Mouse (Mus musculus) testis, postnatal 10 days (tissue): Measurements from ENCODE around the gene Lbhd1.
"Not testable (repeated sequence)": the region's sequence is repeated elsewhere in the genome, so short reads cannot be mapped to it uniquely, and the experiment has no call there.

Source experiments
- DNase-seq: peaks from one replicate; pipeline ENCODE4 v3.0.0; 2021; ENCODE audit warnings: low spot score

Lbhd1 gene

DNA sequence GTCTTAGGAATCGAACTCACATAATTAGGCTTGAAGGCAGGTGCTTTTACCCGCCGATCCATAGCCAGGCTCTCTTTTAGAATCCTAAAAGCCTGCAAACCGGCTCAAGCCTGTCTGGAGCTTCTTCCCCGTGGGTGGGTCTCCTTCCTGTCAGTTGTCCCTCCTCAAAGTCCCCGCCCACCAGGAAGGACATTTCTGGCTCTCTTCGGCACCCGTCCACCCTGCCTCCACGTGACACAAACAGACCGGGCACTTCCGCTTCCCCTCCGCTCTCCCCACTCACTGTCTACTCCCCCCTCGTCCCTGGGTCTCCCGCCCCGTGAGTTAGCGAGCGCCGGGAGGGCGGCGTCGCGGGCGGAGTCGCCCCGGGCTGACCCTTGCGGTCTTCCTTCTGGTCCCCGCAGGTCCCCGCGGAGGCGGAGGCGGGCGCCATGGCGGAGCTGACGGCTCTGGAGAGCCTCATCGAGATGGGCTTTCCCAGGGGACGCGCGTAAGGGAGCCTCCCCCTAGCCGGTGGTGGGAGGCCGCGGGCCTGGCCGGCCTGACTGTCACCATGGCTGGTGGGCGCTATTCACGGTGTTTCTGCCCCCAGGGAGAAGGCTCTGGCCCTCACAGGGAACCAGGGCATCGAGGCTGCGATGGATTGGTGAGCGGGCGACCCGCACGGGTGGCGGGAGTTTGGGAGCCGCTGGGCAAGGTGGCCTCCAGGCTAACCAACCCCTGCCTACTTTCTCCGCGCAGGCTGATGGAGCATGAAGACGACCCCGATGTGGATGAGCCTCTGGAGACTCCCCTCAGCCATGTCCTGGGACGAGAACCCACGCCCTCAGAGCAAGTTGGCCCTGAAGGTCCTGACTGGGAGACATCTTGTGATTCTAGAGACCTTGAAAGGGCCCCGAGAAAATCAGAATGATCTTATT lies 12.0 kb upstream of the Lbhd1 start, which contains the start of gene Ubxn1:
Gene Ubxn1, plus strand, starts transcription at position 230 of the 920 bp plus-strand sequence.
- DNase-seq, result peak; percentile 94

- DNase-seq, result no peak
Measured at GRCm38 (mm10) chr19:8872266-8872840, 11.2 kb upstream of the Lbhd1 start.

DNA sequence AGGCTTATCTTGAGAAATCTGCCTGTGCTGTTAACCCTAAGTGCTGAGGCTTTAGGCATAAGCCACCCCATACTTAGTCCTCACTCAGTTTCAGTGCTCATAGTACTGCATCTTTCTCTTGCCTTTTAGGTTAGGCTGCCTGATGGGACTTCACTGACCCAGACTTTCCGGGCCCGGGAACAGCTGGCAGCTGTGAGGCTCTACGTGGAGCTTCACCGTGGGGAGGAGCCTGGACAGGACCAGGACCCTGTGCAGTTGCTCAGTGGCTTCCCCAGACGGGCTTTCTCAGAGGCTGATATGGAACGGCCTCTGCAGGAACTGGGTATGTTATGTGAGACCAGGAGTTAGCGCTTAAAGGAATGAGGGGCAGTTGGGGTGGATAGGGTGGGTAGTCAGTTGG lies 8.5 kb upstream of the Lbhd1 start:
- DNase-seq, result no peak

GRCm38 (mm10) chr19:8880311-8881033 lies 3.1 kb upstream of the Lbhd1 start, which contains the start of gene Uqcc3:
Gene Uqcc3 (minus strand): TSS chr19:8880923.
- peak; percentile 91 for DNase-seq

GRCm38 (mm10) chr19:8881034-8881392 lies 2.5 kb upstream of the Lbhd1 start:
- no peak for DNase-seq

- no peak for DNase-seq
Measured at GRCm38 (mm10) chr19:8886916-8887584, 3.5 kb downstream of the Lbhd1 start.

- no peak for DNase-seq
Measured at GRCm38 (mm10) chr19:8887585-8888463, 4.3 kb downstream of the Lbhd1 start.

- DNase-seq, result peak; percentile 95
Measured at GRCm38 (mm10) chr19:8888511-8889385, 5.2 kb downstream of the Lbhd1 start, which contains the start of the genes 1810009A15Rik and Gm49416. Gene 1810009A15Rik (plus strand): TSS chr19:8888853. Gene Gm49416 (plus strand): TSS chr19:8888926.

GRCm38 (mm10) chr19:8892829-8893766 lies 9.6 kb downstream of the Lbhd1 start, which contains the start of gene Ints5:
Gene Ints5 (plus strand): TSS chr19:8893005.
- DNase-seq, result peak; percentile 86

DNA sequence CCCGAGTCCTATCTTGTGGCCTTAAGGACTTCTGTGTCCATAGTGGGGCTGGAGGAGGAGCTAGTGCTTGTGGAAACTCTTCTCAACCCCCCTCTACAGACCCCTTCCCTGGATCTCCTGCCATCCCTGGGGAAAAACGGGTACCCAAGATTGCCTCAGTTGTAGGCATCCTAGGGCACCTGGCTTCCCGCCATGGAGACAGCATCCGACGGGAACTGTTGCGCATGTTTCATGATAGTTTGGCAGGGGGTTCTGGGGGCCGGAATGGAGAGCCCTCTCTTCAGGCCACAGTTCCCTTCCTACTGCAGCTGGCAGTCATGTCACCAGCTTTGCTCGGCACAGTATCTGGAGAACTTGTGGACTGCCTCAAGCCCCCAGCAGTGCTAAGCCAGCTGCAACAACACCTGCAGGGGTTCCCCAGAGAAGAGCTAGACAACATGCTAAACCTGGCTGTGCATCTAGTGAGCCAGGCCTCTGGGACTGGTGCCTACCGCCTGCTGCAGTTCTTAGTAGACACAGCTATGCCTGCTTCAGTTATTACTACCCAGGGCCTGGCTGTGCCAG lies 11.9 kb downstream of the Lbhd1 start:
- peak; percentile 57 for DNase-seq

GRCm38 (mm10) chr19:8896231-8896630 lies 12.7 kb downstream of the Lbhd1 start:
- not testable (repeated sequence) for DNase-seq

GRCm38 (mm10) chr19:8897211-8897864 lies 13.8 kb downstream of the Lbhd1 start:
- DNase-seq, result peak; percentile 77

GRCm38 (mm10) chr19:8897865-8898495 lies 14.4 kb downstream of the Lbhd1 start, which contains the start of gene Ganab:
Gene Ganab (plus strand): TSS chr19:8898071.
- DNase-seq, result peak; percentile 96

DNA sequence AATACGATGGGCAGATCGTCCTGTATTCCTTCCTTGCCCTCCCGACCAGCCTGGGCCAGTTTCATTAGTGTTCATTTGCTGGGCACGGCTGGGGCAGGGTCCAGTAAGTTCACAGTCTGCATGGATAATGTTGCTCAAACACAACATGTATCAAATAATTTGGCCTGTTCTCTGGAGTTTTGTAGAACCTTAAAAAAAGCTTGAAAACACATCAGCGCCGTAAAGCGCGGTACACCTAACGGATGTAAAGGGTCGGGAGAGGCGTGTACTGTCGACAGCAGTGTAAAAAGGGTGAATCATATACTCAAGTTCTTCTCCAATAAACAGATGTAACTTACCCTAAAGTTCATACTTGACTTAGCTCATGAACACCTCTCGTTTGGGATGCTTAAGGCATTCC lies 15.0 kb downstream of the Lbhd1 start:
- DNase-seq, result no peak

GRCm38 (mm10) chr19:8899079-8899478 lies 15.5 kb downstream of the Lbhd1 start:
- no peak for DNase-seq

DNA sequence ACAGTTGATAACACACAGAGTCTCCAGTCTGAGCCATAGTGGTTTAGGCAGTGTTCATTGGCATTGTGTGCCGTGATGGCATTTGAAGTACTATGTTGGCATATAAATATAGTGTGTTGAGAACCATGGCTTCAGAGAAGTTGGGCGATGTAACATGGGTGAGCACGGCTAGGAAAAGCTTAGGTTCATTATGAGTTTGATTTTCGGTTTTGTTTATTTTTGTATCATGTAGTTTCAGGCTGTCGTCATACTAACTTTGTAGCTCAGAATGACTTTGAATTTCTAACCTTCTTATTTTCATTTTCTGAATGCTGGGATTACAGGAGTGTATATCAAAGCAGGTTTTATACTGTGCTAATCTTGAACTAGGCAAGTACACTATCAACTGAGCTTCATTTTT lies 19.9 kb downstream of the Lbhd1 start:
- DNase-seq, result no peak

- no peak for DNase-seq
Measured at GRCm38 (mm10) chr19:8908531-8908930, 25.0 kb downstream of the Lbhd1 start.
